Mouse (Mus musculus) left cerebral cortex, postnatal 14 days (tissue): ENCODE measurements at regions not wholly inside any gene's neighbourhood (a gene's known extent, or its start where the extent isn't known, plus 50 kb on each side); places are given as distances from the start of the nearest gene placed in this dataset.

Experiments
- DNase-seq, 2 experiments: peaks; one replicate each; pipeline ENCODE4 v3.0.0; 2021 to 2022; ENCODE audit warnings: low spot score in 2 of 2, mixed read lengths in 1 of 2
- intact Hi-C: fragments of 180-260 bp; cut with DNase I; formaldehyde crosslinking; loops from one replicate; pipeline ENCODE4 v1.15.1; 2025

- no peak for DNase-seq
- intact Hi-C loops, result no loop called here
Measured at GRCm38 (mm10) chr1:144452141-144452540, 115.3 kb downstream of the Rgs21 start.

GRCm38 (mm10) chr1:144451731-144452130 is 115.7 kb downstream of the Rgs21 start:
- intact Hi-C loops, result no loop called here
- DNase-seq, result no peak

- intact Hi-C loops, result no loop called here
- no peak for DNase-seq
Measured at GRCm38 (mm10) chr1:144436617-144437016, 130.8 kb downstream of the Rgs21 start.

GRCm38 (mm10) chr1:144432816-144433215 is 134.7 kb downstream of the Rgs21 start:
- intact Hi-C loops, result no loop called here
- DNase-seq, result no peak

GRCm38 (mm10) chr1:144431535-144432276 is 135.8 kb downstream of the Rgs21 start:
- intact Hi-C loops, result no loop called here
- DNase-seq, result peak; percentile 34 to 58

- no peak for DNase-seq
- intact Hi-C loops, result no loop called here
Measured at GRCm38 (mm10) chr1:144421374-144421773, 146.1 kb downstream of the Rgs21 start.

GRCm38 (mm10) chr1:144406387-144407383 is 157.6 kb upstream of the Rgs1 start:
- intact Hi-C loops, result no loop called here
- DNase-seq, result peak; percentile 92

GRCm38 (mm10) chr1:144405724-144406123 is 156.7 kb upstream of the Rgs1 start:
- intact Hi-C loops, result no loop called here

GRCm38 (mm10) chr1:144405031-144405430 is 156.0 kb upstream of the Rgs1 start:
- no peak for DNase-seq
- intact Hi-C loops, result no loop called here

More at GRCm38 (mm10) chr1:144405724-144406123, 156.7 kb upstream of the Rgs1 start:
- DNase-seq, result no peak

GRCm38 (mm10) chr1:144379991-144380594 is 131.1 kb upstream of the Rgs1 start:
- intact Hi-C loops, result loop anchor here (5.0 to 10.0 kb wide), 4 partner anchors 138 to 578 kb away; partner anchors contain the start of gene Rgs2
- peak in 1 of 2 experiments; percentile 26 for DNase-seq

GRCm38 (mm10) chr1:144374121-144374520 is 125.1 kb upstream of the Rgs1 start:
- intact Hi-C loops, result loop anchor here (10.0 kb wide), 1 partner anchor 369 kb away; the partner anchor contains the start of gene Rgs2
- DNase-seq, result no peak

GRCm38 (mm10) chr1:144367492-144367891 is 118.5 kb upstream of the Rgs1 start:
- intact Hi-C loops, result no loop called here
- DNase-seq, result peak; percentile 75 to 92

- no peak for DNase-seq
- intact Hi-C loops, result no loop called here
Measured at GRCm38 (mm10) chr1:144355560-144356310, 106.7 kb upstream of the Rgs1 start.

- DNase-seq, result no peak
- intact Hi-C loops, result no loop called here
Measured at GRCm38 (mm10) chr1:144355041-144355440, 106.0 kb upstream of the Rgs1 start.

- intact Hi-C loops, result loop anchor here (5.0 kb wide), 1 partner anchor 111 kb away; no protein-coding TSS in a partner anchor
- no peak for DNase-seq
Measured at GRCm38 (mm10) chr1:144353320-144353719, 104.3 kb upstream of the Rgs1 start.

GRCm38 (mm10) chr1:144343820-144344219 is 94.8 kb upstream of the Rgs1 start:
- intact Hi-C loops, result no loop called here
- DNase-seq, result no peak

- peak in 1 of 2 experiments; percentile 11 for DNase-seq
- intact Hi-C loops, result no loop called here
Measured at GRCm38 (mm10) chr1:144343299-144343698, 94.3 kb upstream of the Rgs1 start.

- no peak for DNase-seq
- intact Hi-C loops, result no loop called here
Measured at GRCm38 (mm10) chr1:144337572-144337971, 88.5 kb upstream of the Rgs1 start.
